Mouse (Mus musculus) skeletal muscle tissue, postnatal 0 days (tissue): Measurements from ENCODE around the gene Thsd1. TPM values are rescaled to one million over a fixed set of nuclear protein-coding genes. Genes with fewer than 3 reads are reported as not detected.

ENCODE experiments used
- polyA plus RNA-seq: library from polyadenylated mRNA; unstranded; fragments of >200 nt; fragmentation: Nextera tagmentation; extraction: Ambion mirVana; gene quantifications from 2 replicates; pipeline ENCODE4 v1.2.1, GENCODE M21; 2015

The Thsd1 gene
- 7.3 and 7.5 TPM in 2 replicates for polyA plus RNA-seq

DNA sequence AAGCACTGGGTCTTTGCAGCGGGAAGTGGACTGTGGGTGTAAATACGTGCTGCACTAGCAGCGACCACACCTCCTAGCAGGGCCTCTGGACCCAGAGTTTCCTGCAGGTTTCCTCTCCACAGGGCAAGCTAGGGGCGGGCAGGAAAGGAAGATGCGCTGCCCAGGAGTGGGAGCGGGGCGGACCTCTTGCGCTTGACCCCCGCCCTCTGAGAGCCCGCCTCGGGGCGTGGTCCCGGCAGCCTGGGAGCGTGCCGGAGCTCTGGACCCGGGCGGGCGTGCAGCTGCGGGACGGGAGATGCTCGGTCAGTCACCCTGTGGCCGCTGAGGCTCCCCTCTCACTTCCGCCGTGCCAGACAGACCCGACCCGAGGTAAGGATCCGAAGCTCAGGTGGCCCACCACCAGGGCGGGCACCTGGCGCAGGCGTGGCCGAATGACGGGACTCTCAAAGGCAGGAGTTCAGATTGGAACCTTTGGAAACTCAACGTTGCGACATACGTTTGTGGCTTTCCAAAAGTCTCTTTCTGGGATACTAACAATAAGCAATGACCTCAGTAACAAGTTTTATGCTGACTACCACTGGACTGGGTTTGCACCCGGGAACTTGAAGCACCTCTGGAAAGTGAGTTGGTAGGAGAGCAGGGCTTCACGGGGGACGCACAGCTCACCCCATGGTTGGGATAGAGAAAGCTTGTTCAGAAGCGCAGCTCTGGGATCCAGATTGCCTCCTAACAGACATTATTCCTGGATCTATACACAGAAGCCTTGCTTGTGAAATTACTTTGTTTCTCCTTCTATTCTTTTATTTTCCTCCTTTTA lies at the start of gene Thsd1:
Gene Thsd1, plus strand, starts transcription at position 253 of the 817 bp plus-strand sequence.

DNA sequence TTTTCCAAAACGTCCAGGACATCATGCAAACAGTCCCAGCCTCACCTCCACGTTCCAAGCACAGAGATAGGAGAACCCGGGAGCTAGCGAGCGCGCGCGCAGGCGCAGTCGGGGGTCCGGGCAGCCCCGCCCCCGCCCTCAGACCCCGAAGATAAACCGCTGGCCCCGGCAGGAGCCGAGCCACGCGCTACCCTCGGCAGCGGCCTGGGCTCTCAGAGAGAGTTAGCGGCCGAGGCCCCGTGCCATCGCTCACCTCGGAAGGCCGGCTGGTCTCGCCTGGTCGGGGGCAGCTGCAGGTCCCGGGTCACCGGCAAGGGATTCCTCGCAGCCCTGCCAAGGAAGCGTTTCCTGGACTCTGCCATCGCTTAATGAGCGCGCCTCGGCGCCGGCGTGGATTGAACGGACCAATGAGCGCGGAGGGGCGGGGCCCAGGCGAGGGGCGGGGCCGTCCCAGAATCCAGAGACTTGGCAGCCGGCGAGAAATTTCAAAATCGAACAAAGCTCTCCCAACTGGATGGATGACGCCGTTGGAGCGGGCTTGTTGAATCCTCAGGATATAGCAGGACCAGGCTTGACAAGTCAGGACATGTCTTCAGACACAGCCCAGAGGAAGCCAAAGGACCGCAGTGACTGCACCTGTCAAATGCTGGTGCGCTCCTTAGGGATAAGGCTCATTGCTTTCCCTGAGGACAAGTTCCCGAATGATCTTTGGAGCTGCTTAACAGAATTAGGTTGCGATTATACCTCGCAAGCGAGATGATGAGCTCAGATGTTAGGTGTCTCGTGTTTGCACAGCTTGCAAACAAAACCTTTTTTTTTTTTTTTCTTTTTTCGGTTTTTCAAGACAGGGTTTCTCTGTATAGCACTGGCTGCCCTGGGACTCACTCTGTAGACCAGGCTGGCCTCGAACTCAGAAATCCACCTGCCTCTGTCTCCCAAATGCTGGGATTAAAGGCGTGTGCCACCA lies 41.4 kb upstream of the Thsd1 start, which contains the start of gene Ckap2:
Gene Ckap2, minus strand, starts transcription at position 389 of the 967 bp plus-strand sequence.

GRCm38 (mm10) chr8:22192660-22193431 lies 34.3 kb upstream of the Thsd1 start, which contains the start of gene Vps36:
Vps36 (plus strand) TSS chr8:22192809.

GRCm38 (mm10) chr8:22282999-22283491 lies 55.9 kb downstream of the Thsd1 start, which contains the start of gene Tpte:
Tpte (plus strand) TSS chr8:22283441.

Other genes starting within 250 kb of the Thsd1 start
- gene Atp7b, start 167.0 kb upstream of the Thsd1 start, polyA plus RNA-seq = 0.05 TPM in 2 replicates
- 10.0 and 10.5 TPM in 2 replicates for gene Alg11, start 166.6 kb upstream of the Thsd1 start, polyA plus RNA-seq
- gene Nek5, start 102.3 kb upstream of the Thsd1 start, polyA plus RNA-seq = 0.06 and 0.09 TPM in 2 replicates
- 2.3 and 2.9 TPM in 2 replicates for gene Nek3, start 60.9 kb upstream of the Thsd1 start, polyA plus RNA-seq
- 13.8 and 14.7 TPM in 2 replicates for gene Ckap2, start 41.5 kb upstream of the Thsd1 start, polyA plus RNA-seq
- 18.6 and 22.3 TPM in 2 replicates for gene Vps36, start 34.5 kb upstream of the Thsd1 start, polyA plus RNA-seq
- gene Tpte, start 56.1 kb downstream of the Thsd1 start, polyA plus RNA-seq = 0.09 TPM in 1 of 2 replicates, not detected in the other
- gene Slc25a15, start 171.3 kb downstream of the Thsd1 start, polyA plus RNA-seq = 9.9 and 10.3 TPM in 2 replicates
- gene Mrps31, start 184.0 kb downstream of the Thsd1 start, polyA plus RNA-seq = 52.8 and 54.1 TPM in 2 replicates